Mouse (Mus musculus) hindbrain, embryonic 11.5 days (tissue): ENCODE measurements around the gene Prelid1. TPM values are rescaled to one million over a fixed set of nuclear protein-coding genes. Genes with fewer than 3 reads are reported as not detected.

Experiments used
- ATAC-seq: fragments of 200-750 bp; cut with Nextera tagmentation; 2 replicates; pipeline ENCODE4 v1.8.0; 2017; ENCODE audit warnings: mild to moderate bottlenecking, moderate TSS enrichment, moderate library complexity; ENCODE audit not compliant: low FRiP score
- DNase-seq: peaks from one replicate; pipeline ENCODE4 v3.0.0-alpha.2; 2015; ENCODE audit warnings: low spot score
- H3K27ac ChIP-seq: fragments of 300-500 bp; sonication (generic); 2 replicates; pipeline ENCODE4 v1.5.1; 2014; ENCODE audit warnings: mild to moderate bottlenecking, low read depth, low read length
- H3K27me3 ChIP-seq: fragments of 300-500 bp; sonication (generic); 2 replicates; pipeline ENCODE4 v1.6.1; 2014; ENCODE audit warnings: mild to moderate bottlenecking, low read length, moderate library complexity, mixed read lengths; ENCODE audit not compliant: control insufficient read depth, insufficient read depth
- H3K36me3 ChIP-seq: fragments of 300-500 bp; sonication (generic); 2 replicates; pipeline ENCODE4 v1.6.1; 2014; ENCODE audit warnings: mild to moderate bottlenecking, low read length, moderate library complexity, mixed read lengths; ENCODE audit not compliant: control insufficient read depth, insufficient read depth
- H3K4me1 ChIP-seq: fragments of 300-500 bp; sonication (generic); replicated peaks from 2 replicates; pipeline ENCODE4 v1.6.1; 2014; ENCODE audit warnings: low read length, mixed read lengths; ENCODE audit not compliant: control insufficient read depth, insufficient read depth
- H3K4me2 ChIP-seq: fragments of 300-500 bp; sonication (generic); replicated peaks from 2 replicates; pipeline ENCODE4 v1.6.1; 2014; ENCODE audit warnings: mild to moderate bottlenecking, low read depth, low read length
- H3K4me3 ChIP-seq: fragments of 300-500 bp; sonication (generic); 2 replicates; pipeline ENCODE4 v1.5.1; 2014; ENCODE audit warnings: low read depth, low read length
- H3K9ac ChIP-seq: fragments of 300-500 bp; sonication (generic); 2 replicates; pipeline ENCODE4 v1.6.1; 2014; ENCODE audit warnings: low read depth, low read length
- H3K9me3 ChIP-seq: fragments of 300-500 bp; sonication (generic); 2 replicates; pipeline ENCODE4 v1.6.1; 2016; ENCODE audit warnings: low read length; ENCODE audit not compliant: control insufficient read depth
- WGBS: fragments of 180-500 bp; shearing (Covaris S2); extraction: QIAGEN DNeasy Blood & Tissue Kit; methylation state at CpG from one replicate; pipeline ENCODE4 v1.1.7; 2014; 5-methylcytosine and 5-hydroxymethylcytosine counted together
- polyA plus RNA-seq: library from polyadenylated mRNA; unstranded; fragments of >200 nt; fragmentation: Nextera tagmentation; extraction: Ambion mirVana; gene quantifications from 2 replicates; pipeline ENCODE4 v1.2.1, GENCODE M21; 2014

Gene Prelid1
- polyA plus RNA-seq, 1 experiment from 2014 or later = 450 TPM

DNA sequence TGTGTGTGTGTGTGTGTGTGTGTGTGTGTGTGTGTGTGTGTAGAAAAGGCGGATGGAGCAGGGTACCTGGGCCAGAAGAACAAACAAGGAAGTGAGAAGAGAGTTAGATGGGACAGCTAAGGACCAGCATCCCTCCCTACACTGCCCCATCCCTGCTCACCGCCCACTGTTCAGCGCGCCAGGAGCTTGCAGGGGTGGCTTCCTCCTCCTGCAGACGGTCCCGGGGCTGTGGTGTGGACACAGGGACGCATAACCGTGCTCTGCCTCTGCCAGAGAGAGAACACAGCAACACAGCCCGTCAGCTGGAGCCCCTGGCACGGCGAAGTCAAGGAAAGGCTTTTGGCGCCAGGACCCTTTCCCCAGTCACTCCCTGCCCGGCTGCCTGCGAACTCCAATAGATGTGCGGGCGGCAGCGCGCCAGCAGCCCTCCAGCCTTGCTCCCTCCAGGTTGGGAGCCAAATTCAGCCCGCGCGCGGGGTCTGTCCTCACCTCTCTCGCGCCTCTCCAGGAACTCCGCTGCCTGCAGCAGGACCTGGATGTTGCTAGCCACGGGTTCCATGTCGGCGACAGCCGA, 8.9 kb downstream of the Prelid1 start:
- no peak for DNase-seq
- peak overlapping the region; percentile 88 for H3K27ac ChIP-seq

DNA sequence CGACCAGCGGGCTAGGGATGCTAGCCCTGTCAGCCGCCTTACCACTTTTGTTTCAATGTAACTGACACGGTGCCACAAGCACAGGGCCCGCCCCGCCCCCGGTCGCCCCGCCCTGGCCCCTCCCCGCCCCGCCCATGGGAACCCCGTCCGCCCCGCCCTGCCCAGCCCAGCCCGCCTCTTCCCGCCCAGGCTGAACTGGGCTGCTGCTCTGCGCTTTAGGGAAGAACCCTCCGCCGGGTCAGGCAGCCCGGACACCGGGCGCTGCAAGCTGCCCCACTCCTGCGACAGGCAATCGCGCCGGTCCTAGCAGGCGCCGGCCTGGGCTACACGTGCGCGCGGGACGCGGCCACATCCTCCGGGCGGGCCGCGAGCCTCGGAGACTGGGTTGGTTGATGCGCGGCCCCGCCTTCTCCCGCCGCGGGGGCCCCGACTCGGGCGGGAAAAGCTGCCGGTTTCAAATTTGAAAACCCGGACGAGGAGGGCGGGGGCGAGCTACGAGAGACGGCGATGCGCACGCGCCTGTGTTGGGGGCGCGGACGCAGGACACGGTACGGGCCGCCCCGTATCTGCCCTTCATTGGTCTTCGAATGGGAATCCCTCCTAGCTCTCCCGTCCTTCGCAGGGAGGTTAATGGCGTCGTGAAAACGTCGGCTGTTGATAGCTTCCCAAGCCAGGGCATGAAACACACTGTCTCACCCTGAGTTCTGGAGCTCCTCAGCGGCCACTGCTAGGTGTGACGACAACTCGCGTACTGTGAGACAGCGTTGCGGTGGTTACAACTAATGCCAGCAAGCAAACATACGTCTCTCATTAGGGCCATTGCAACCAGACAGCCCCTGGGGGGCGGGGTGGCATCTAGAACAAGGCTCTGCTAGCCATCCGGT, 9.6 kb downstream of the Prelid1 start, which contains the start of gene Mxd3:
Gene Mxd3, minus strand, starts transcription at position 141 of the 884 bp plus-strand sequence.
- no peaks in the 10 kb centered on the region for H3K9me3 ChIP-seq
- DNase-seq (peak; percentile 91), ATAC-seq (peak; percentile 87)
- WGBS = under 1% methylated on average over 73 of the region's 82 CpGs
- peak within 1 kb of the TSS; percentile 93 for H3K4me2 ChIP-seq
- peak within 1 kb of the TSS; percentile 88 for H3K27ac ChIP-seq
- peaks cover 8% of the 10 kb centered on the region for H3K36me3 ChIP-seq
- no peaks in the 10 kb centered on the region for H3K27me3 ChIP-seq
- H3K9ac ChIP-seq = peak within 1 kb of the TSS; percentile 74
- peaks cover 6% of the 10 kb centered on the region; the same call in 1 of the 2 replicates for H3K4me1 ChIP-seq
- H3K4me3 ChIP-seq = peak within 1 kb of the TSS; percentile 63

More for the DNA sequence above, 8.9 kb downstream of the Prelid1 start:
- peak overlapping the region; percentile 74 for H3K9ac ChIP-seq
- peaks cover 6% of the 10 kb centered on the region; the same call in 1 of the 2 replicates for H3K4me1 ChIP-seq
- ATAC-seq = peak; percentile 31; the same call in 1 of the 2 replicates
- H3K36me3 ChIP-seq = peaks cover 8% of the 10 kb centered on the region
- no peaks in the 10 kb centered on the region for H3K27me3 ChIP-seq
- H3K9me3 ChIP-seq = no peaks in the 10 kb centered on the region
- peak overlapping the region; percentile 63 for H3K4me3 ChIP-seq
- peak overlapping the region; percentile 93 for H3K4me2 ChIP-seq
- WGBS = 2% methylated on average over 28 of the region's 29 CpGs

- no peaks in the 10 kb centered on the region for H3K9me3 ChIP-seq
- ATAC-seq (peak; percentile 55; the same call in 1 of the 2 replicates), DNase-seq (no peak)
- H3K4me3 ChIP-seq = peak overlapping the region; percentile 63
- 44% methylated on average over 14 of the region's 14 CpGs for WGBS
- peak overlapping the region; percentile 88 for H3K27ac ChIP-seq
- peaks cover 3% of the 10 kb centered on the region for H3K36me3 ChIP-seq
- no peak overlapping the region; the same call in none of the 2 replicates for H3K9ac ChIP-seq
- peak overlapping the region; percentile 93 for H3K4me2 ChIP-seq
- H3K4me1 ChIP-seq = peaks cover 6% of the 10 kb centered on the region; the same call in 1 of the 2 replicates
- no peaks in the 10 kb centered on the region for H3K27me3 ChIP-seq
These were observed 10.5 kb downstream of the Prelid1 start for GRCm38 (mm10) chr13:55330567-55331400.

- Histone ChIP-seq H3K27me3 (no peaks in the 10 kb centered on the region), H3K27ac (no peak overlapping the region), H3K9me3 (no peaks in the 10 kb centered on the region), H3K4me3 (no peak overlapping the region), H3K4me1 (peaks cover 6% of the 10 kb centered on the region; the same call in 1 of the 2 replicates), H3K9ac (no peak overlapping the region), H3K36me3 (no peaks in the 10 kb centered on the region), H3K4me2 (no peak overlapping the region)
- ATAC-seq = no peak
- WGBS = 83% methylated on average over 3 of the region's 3 CpGs
- no peak for DNase-seq
These were observed 12.0 kb downstream of the Prelid1 start for GRCm38 (mm10) chr13:55332331-55332730.

GRCm38 (mm10) chr13:55335701-55336100, 15.4 kb downstream of the Prelid1 start:
- Histone ChIP-seq H3K9ac (no peak overlapping the region), H3K4me2 (no peak overlapping the region), H3K4me3 (no peak overlapping the region), H3K36me3 (no peaks in the 10 kb centered on the region), H3K27ac (no peak overlapping the region), H3K9me3 (no peaks in the 10 kb centered on the region), H3K27me3 (no peaks in the 10 kb centered on the region), H3K4me1 (no peaks in the 10 kb centered on the region)
- ATAC-seq (no peak), DNase-seq (no peak)
- 84% methylated on average over 4 of the region's 4 CpGs for WGBS

DNA sequence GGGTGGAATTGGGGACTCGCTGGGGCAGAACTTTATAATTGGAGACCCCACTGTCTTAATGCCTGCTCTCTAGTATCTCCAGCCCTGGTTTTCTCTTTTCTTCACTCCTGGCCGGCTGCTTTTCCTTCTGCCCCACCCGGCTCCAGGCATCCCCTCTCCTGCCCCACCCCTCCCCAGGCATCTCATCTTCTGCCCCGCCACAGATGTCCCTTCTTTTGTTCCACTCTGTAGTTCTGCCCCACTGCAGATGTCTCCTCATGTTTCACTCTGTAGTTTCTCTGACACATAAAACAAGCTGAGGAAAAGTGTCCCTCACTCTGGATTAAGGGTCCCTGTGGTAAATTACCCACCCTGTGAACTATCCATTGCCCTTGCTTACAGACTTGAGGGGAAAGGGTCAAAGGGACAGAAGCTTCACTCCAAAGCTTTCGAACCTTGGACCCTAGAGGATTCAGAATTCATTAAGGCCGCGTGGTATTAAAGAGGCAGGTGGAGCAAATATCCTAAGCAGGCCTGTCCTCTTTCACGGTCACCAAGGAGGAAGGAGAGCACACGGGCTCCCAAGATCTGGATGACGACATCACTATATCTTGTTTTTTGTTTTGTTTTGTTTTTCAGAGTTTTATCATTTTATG, 17.2 kb downstream of the Prelid1 start:
- no peak overlapping the region for H3K4me2 ChIP-seq
- ATAC-seq (no peak), DNase-seq (no peak)
- no peak overlapping the region for H3K4me3 ChIP-seq
- no peaks in the 10 kb centered on the region for H3K27me3 ChIP-seq
- no peaks in the 10 kb centered on the region for H3K36me3 ChIP-seq
- no peaks in the 10 kb centered on the region for H3K9me3 ChIP-seq
- H3K27ac ChIP-seq = no peak overlapping the region
- no peaks in the 10 kb centered on the region for H3K4me1 ChIP-seq
- no peak overlapping the region for H3K9ac ChIP-seq
- 74% methylated on average over 10 of the region's 10 CpGs for WGBS

DNA sequence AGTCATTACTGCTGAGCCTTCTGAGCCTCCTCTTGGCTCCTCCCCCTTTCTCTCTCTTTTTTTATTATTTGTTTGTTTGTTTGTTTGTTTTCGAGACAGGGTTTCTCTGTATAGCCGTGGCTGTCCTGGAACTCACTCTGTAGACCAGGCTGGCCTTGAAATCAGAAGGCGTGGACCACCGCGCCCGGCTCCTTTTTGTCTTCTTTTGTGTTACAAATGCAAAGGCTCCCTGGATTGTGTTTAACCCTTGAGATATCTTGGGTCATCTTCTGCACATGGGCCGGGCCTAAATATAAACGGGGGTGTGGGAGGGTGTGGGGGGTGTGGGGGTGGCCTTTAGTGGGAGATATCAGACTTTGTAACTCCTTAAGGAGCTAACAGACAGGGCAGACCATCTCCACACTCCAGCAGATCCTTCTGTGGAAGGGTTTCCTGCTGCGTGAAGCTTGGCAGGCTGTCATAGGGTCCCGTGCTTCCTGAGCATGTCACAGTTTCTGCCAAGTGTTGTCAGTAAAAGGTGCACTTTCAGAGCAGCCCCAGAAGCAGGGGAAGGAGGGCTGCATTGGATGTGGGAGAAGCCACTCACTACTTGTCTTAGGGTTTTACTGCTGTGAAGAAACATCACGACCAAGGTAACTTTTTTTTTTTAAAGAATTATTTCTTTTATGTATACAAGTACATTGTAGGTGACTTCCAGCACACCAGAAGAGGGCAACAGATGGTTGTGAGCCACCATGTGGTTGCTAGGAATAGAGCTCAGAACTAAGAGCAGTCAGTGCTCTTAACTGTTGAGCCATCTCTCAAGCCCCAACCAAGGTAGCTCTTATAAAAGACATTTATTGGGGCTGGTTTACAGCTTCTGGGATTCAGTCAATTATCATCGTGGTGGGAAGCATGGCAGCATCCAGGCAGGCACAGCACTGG, 18.1 kb downstream of the Prelid1 start:
- no peak for DNase-seq
- Histone ChIP-seq H3K4me3 (no peak overlapping the region), H3K27ac (no peak overlapping the region)

More for the DNA sequence above, 18.1 kb downstream of the Prelid1 start:
- ATAC-seq = no peak
- H3K36me3 ChIP-seq = no peaks in the 10 kb centered on the region
- no peaks in the 10 kb centered on the region for H3K27me3 ChIP-seq
- no peaks in the 10 kb centered on the region for H3K4me1 ChIP-seq
- 63% methylated on average over 12 of the region's 12 CpGs for WGBS
- no peaks in the 10 kb centered on the region for H3K9me3 ChIP-seq
- H3K9ac ChIP-seq = no peak overlapping the region
- no peak overlapping the region for H3K4me2 ChIP-seq
